Mouse (Mus musculus) T-helper 1 cell (primary cell): ENCODE results near the gene Bcap31.
"Not testable (repeated sequence)": the region's sequence is repeated elsewhere in the genome, so short reads cannot be mapped to it uniquely, and the experiment has no call there.

ENCODE experiments used
- in situ Hi-C: fragments of 300-600 bp; cut with MboI, MseI; formaldehyde crosslinking; loops from one replicate; pipeline ENCODE4 v1.15.1; 2025; ENCODE audit warnings: high pct_unique_total_duplicates

The Bcap31 gene

GRCm38 (mm10) chrX:73716109-73716661 lies at the start of gene Bcap31, which contains the start of gene Abcd1:
Gene Bcap31 (minus strand): TSS chrX:73716175.
Gene Abcd1 (plus strand): TSS chrX:73716597.
- in situ Hi-C loops = loop anchor here (5.0 kb wide), 1 partner anchor 246 kb away; no protein-coding TSS in a partner anchor

DNA sequence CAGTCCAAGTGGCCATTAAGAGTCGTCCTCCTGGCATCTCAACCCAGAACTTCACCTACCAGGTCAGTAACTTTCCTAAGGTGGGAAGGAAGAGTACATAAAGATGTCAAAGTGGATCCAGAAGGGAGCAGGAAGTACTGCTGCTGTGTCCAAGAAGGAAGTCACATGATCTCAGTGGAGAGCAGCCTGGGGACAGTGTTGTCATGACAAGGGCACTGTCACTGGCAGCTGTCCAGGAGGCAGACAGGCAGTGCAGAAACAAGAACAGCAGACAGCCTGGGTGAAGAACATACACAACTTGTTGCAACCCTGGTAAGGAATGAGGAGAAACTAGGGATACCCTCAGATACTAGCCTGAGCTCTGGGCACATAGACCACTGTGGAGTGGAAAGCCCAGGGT lies 49.3 kb upstream of the Bcap31 start:
- in situ Hi-C loops = no loop called here

DNA sequence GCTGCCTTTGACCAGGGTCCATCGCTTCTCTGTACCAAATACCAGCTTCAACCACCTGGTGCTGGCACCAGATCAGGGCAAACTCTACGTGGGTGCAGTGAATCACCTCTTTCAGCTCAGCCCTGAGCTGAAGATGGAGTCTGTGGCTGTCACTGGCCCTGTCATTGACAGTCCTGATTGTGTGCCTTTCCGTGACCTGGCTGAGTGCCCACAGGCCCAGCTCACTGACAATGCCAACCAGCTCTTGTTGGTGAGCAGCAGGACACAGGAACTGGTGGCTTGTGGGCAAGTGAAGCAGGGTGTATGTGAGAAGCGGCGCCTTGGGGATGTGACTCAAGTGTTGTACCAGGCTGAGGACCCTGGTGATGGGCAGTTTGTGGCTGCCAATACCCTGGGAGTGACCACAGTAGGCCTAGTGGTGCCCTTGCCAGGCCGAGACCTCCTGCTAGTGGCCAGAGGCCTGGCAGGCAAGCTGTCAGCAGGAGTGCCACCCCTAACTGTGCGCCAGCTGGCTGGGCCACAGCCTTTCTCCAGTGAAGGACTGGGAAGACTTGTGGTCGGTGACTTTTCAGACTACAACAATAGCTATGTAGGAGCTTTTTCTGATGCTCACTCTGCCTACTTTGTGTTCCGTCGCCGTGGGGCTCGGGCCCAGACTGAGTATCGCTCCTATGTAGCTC lies 42.8 kb upstream of the Bcap31 start:
- in situ Hi-C loops = no loop called here

DNA sequence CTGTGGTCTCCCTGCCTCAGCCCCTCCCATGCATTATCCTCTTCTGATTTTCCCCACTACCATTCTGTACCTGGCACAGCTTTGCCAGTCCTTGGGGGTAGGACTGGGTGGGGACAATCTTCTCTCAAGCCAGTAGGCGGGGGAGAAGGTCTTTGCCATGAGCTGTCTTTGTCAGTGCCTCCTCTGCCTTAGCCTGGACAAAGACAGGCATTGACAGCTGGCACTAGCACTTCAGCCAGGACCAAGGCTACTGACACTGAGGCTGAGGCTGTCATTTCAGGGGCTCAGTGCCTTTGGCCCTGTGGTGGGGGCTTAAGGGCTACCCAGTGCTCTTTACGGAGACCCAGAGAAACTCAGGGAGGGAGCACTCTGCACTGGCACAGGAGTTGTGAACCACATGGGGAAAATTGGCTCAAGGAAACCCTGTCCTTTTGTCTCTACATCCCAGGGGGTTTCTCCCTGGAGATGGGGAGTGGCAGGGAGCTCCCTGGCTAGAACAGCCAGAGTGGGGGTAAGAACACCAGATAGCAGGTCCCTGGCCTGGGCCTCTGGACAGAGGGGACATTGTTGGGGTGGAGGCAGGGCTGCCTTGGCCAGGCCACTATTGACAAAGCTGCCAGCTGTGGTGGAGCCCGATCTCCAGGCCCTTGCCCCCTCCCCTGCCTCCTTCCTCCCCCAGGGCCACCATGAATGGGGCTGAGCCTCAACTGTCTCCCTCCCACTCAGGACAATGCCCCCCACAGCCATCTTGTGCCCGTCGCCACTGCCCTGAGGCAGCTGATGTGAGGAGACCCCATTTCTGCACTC lies 40.6 kb upstream of the Bcap31 start, which contains the start of gene Plxnb3:
Plxnb3 (plus strand) TSS at position 757 of the 807 bp plus-strand sequence.
- in situ Hi-C loops = no loop called here

- in situ Hi-C loops = no loop called here
Measured at GRCm38 (mm10) chrX:73748977-73749376, 33.0 kb upstream of the Bcap31 start.

GRCm38 (mm10) chrX:73744774-73745481 lies 29.0 kb upstream of the Bcap31 start:
- in situ Hi-C loops = no loop called here

DNA sequence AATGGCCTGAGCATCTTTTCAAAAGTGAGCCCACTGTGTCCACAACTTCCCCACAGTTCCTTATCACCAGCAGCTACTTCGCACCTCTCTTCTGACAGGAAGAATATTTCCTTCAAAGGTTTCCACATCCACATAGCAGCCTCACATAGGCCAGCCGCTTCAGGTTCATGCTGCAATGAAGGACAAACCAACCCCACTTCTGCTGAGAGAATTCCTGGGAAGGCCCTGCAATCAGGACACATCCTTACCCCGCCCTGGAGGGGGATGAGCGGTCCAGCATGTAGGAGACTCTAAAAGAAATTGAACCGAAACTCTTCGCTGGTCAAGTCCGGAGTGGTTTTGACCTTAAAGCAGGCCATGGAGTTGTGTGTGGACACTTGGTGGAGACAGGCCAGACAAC lies 23.9 kb upstream of the Bcap31 start:
- in situ Hi-C loops = not testable (repeated sequence)

DNA sequence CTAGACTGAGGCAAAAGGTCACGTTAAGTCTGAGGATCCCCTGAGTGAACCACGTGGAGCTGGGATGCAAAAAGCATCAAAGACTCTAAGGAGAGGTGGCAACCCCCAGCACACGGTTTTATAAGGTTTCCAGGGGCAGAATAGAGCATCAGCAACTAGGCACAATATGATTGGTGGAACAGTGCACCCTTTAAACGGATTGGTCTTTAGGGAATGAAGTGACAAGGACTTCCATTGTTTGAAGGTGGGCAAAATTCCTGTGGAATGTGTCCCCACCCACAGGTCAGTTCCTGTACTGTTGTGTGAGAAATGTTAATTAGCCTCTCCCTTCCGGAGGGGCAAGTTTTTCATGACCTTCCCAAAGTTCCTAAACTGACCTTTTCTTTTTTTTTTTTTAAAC lies 23.2 kb upstream of the Bcap31 start:
- in situ Hi-C loops = no loop called here

- in situ Hi-C loops = no loop called here
Measured at GRCm38 (mm10) chrX:73738155-73738554, 22.2 kb upstream of the Bcap31 start.

DNA sequence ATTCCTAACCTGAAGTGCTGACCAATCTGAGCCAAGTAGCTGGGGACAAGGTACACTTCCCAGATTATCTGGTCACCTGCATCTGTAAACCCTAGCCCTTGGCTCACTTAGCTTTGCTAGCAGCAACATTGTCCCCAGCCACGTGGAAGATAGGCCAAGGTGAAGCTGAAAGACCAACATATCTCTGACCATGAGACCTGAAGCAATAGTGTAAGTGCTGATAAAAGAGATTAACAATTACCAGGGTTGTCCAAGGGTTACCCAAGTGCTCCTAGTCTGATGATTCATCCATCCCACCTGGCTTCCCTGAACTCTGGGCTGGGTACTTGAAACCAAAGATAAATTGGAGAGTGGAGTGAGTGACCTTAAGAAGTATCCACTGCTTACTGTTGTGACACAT lies 14.9 kb upstream of the Bcap31 start:
- in situ Hi-C loops = no loop called here

DNA sequence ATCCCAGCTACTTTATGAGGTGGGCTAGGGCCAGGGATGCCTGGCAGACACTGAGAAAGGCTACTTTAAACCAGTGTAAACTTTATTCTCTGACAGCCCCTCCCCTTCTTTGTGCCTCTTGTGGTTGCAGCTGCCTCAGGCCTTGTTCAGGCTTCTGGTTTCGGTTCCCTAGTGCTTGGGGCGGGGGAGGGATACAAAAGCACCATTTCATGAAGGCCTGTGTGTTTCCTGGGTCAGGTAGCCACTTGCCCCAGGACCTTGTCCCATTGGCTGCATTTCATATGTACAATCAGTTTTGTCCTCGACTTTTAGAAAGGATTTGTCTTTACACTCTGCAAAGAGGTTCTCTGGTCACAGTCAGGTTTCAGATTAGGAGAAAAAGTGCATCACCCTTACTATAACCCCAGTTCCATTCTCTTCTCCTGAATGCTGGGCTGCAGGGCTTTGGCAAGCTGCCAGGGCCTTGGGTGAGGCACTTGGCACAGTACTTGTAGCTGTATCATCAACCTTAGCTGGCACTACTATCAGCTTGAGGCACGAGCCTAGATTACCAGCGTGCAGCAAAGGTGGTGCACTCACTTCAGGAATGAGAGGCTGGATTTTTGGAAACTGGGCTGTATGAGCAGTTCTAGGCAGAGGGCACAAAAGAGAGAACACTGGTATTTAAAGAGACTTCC lies 2.8 kb upstream of the Bcap31 start:
- in situ Hi-C loops = loop anchor here (5.0 kb wide), 1 partner anchor 243 kb away; no protein-coding TSS in a partner anchor

GRCm38 (mm10) chrX:73718271-73718670 lies 2.3 kb upstream of the Bcap31 start:
- in situ Hi-C loops = loop anchor here (5.0 kb wide), 1 partner anchor 244 kb away; no protein-coding TSS in a partner anchor

- in situ Hi-C loops = loop anchor here (5.0 kb wide), 1 partner anchor 245 kb away; no protein-coding TSS in a partner anchor
Measured at GRCm38 (mm10) chrX:73717667-73718066, 1.7 kb upstream of the Bcap31 start.

DNA sequence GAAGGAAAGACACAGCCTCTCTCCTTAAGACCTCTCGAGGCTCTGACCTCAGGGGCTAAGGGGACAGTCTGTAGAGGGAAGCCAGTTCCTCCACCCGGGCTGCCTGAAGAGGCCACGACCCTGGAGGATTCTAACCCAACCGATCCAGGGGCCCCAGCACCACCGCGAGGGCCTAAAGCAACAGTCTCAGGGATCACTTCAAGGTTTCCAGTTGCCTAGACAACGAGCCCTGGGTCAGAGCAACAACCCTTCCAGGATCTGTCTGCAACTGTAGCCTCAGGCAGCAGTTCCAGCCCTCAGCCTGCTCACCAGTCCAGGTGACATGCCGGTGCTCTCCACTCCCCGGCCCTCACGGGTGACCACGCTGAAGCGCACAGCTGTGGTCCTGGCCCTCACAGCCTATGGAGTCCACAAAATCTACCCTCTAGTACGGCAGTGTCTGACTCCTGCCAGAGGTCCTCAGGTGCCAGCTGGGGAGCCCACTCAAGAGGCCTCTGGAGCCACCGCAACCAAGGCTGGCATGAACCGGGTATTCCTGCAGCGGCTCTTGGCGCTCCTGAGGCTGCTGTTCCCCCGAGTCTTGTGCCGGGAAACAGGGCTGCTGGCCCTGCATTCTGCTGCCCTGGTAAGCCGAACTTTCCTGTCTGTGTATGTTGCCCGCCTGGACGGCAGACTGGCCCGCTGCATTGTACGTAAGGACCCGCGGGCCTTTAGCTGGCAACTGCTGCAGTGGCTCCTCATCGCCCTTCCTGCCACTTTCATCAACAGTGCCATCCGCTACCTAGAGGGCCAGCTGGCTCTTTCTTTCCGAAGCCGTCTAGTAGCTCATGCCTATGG lies 952 bp upstream of the Bcap31 start:
- in situ Hi-C loops = loop anchor here (5.0 kb wide), 1 partner anchor 245 kb away; no protein-coding TSS in a partner anchor

DNA sequence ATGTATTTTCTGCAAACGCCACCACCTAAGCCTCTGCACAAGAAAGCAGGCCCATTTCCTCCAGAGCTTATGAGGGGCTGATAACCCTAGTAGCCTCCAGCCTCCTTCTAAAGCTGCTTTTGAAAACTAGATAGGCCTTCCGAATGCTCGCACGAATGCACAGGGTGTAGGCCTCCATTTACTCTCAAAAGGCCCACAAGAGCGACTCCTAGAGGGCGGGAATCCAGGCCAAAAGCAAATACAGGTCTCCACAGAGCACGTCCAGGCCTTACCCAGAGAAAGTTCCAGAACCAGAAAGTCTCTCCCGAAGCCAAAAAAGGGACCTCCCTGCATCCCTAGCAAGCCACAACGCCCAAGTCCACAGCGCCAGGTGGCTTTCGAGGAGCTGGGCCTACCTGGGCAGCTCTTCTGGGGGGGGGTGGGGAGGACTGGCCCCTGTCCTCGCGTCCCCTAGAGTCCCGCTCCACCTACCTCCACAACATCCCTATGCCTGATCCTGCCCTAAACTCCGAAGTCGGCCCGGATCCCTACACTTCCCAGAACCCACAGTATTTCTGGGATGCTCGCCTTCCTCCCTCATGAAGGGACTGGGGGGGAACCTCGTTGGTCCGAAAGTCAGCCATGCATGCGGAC lies 383 bp downstream of the Bcap31 start:
- in situ Hi-C loops = loop anchor here (5.0 kb wide), 1 partner anchor 247 kb away; no protein-coding TSS in a partner anchor

DNA sequence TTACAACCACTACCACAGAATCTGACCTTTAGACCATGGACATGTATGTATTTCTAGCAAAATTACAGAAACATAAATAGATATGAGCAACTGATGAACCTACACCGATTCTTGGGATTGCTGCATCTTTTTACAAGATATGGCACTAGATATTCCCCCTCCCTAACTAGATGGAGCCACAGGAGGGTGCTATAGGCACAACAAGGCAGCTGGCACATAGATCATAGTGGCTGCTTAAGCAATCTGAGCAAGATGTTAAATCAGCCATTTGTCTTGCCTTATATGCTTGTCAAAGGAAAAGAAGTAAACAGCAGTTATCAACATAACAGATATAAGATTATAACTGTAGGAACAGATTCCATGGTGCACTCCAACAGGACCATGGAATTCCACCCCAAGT lies 15.5 kb downstream of the Bcap31 start:
- in situ Hi-C loops = no loop called here

DNA sequence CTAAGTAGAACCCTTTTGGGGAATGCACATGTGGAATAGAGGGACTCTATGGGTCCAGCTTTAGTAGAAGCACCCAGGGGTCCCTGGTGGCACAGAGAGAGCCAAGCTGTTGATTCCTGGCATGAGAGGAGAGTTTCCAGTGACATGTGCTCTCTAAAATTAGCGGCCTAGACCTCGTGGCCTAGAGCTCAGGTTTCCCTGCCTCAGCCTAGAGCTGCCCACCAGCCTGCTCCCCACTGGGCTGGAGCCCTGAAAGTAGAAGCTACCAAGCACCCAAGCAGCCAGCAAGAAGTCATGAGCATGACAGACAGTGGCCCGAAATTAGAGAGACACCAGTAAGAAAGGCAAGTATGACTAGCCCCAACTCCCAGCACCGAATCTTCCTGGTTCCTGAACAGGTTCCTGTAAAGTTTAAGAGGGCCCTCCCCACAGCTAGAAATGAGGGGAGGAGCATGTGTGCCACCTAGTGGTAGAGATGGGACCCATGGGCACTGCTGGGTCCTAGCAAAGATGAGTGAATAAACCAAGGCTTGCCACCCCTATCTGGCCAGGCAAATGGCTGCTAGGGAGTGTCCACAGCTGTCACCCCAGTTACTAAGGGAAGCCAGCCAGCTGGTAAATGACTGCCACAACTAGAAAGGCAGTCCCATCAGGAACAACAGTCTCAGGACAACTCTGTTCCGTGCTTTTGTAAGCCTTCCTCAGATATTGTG lies 24.9 kb downstream of the Bcap31 start:
- in situ Hi-C loops = no loop called here

- in situ Hi-C loops = no loop called here
Measured at GRCm38 (mm10) chrX:73685629-73686028, 30.3 kb downstream of the Bcap31 start.

- in situ Hi-C loops = no loop called here
Measured at GRCm38 (mm10) chrX:73684978-73685377, 31.0 kb downstream of the Bcap31 start.
